Mouse (Mus musculus) megakaryocyte, adult 5-6 weeks (primary cell): ENCODE results near the gene Gng2. TPM values are rescaled to one million over a fixed set of nuclear protein-coding genes. Genes with fewer than 3 reads are reported as not detected.
"Not testable (repeated sequence)": the region's sequence is repeated elsewhere in the genome, so short reads cannot be mapped to it uniquely, and the experiment has no call there.

Experiments used
- ATAC-seq: 2 replicates; pipeline ENCODE4 v1.8.0; 2016; ENCODE audit warnings: mild to moderate bottlenecking, inconsistent platforms; ENCODE audit not compliant: poor library complexity, severe bottlenecking
- total RNA-seq, 2 experiments: library from RNA; stranded (forward) in 1 of 2; stranded (reverse) in 1 of 2; fragments of 153-499, 151-499 nt in 1 of 2; fragments of 221-1000, 200-1000 nt in 1 of 2; gene quantifications; 2 replicates each; pipeline versions ENCODE4 v1.2.3 to v1.2.4; 2015 to 2017

The Gng2 gene
- total RNA-seq, 2 experiments from 2014 or later: 74.5 to 177 TPM

DNA sequence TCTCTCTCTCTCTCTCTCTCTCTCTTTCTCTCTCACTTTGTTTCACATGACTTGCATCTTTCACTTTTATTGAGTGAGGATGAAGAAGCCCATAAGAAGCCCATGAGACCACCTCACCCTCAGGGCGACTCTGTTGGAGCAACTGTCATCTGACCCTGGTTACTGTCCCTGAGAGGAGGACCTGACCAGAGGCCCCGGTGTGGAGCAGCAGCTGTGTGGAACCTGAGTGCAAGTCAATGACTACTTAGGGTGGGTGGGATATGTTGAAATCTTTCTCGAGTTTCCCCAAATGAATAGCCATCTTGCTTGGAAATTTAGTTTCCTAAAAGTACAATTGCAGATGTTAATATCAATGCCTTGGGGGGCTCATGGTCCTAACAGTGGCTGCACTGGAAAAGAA is 34.7 kb downstream of the Gng2 start:
- ATAC-seq: no peak

GRCm38 (mm10) chr14:19942329-19942728 is 35.1 kb downstream of the Gng2 start:
- no peak for ATAC-seq

DNA sequence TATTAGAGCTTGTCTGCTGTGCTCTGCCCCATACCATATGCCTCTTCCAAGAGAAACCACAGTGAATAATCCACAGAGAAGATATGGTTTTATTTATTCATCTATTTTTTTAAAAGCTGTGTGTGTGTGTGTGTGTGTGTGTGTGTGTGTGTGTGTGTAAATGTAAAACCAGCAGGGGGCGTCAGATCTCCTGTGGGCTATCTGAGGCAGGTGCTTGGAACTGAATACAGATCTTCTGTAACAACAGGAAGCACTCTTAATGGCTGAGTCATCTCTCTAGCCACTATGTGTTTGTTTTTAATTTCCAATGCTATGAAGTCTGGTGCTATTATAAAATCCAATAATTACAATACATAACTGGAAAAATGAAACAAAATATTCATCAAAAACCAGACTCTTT is 37.4 kb downstream of the Gng2 start:
- ATAC-seq: no peak

- ATAC-seq: no peak
These were observed 38.9 kb downstream of the Gng2 start for GRCm38 (mm10) chr14:19938545-19938944.

- ATAC-seq: no peak
These were observed 42.3 kb downstream of the Gng2 start for GRCm38 (mm10) chr14:19935084-19935483.

- ATAC-seq: no peak
These were observed 44.1 kb downstream of the Gng2 start for GRCm38 (mm10) chr14:19933314-19933713.

DNA sequence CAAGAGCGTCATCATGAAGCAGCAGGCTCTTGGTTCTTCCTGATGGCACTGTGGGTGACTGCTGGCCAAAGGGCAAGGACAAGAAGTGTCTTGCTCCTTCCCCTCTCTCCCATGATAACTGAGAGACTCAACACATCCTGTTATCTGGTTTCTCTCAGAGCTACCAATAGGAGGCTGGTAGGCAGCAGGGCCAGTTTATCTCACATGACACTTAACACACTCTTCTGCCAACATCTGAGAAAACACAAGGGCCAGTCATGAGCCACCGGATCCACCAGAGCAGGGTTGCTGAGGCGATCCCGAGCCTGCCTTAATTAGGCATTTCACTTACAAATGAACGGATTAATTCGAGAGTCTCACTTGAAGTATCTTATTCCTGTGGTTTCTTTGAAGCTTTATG is 49.5 kb downstream of the Gng2 start:
- ATAC-seq: no peak; the same call in 1 of the 2 replicates

- no peak for ATAC-seq
These were observed 50.3 kb downstream of the Gng2 start for GRCm38 (mm10) chr14:19927156-19927555.

DNA sequence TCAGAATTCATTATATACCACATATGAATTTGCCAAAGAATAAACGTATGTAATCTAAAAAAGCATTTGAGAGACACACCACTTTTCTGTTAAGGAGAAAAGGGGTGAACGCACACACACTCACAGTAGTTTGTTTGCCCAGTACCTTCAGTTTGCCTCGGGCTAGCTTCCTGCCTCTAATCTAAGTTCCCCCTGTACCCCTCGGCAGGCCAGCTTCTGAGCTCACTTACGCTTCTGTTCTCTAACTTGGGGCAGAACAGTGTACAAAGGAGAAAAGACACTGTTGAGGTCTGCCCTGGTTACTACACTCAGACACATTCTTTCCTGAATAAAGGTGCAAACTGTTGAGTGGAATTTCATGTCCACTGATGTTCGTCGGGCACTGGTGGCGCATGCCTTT is 51.1 kb downstream of the Gng2 start:
- ATAC-seq: no peak

DNA sequence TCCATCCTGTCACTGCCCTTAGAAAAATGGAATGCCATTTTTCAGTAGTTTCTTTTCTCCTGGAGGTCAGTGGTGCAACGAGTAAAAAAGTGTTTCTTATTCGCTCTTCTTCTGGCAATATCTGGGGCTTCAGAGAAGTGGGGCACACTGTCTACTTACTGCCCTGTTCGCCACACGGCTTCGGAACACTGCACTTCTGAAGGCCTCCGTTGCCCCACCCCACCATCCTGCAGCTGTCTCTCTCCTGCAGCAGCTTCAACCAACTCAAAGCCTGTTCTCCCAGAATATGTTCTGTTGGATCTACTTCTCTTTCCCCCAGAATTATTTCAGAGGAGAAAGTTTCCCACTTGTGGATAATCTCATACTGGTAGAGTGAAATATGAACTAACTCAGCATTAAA is 52.3 kb downstream of the Gng2 start:
- no peak for ATAC-seq

DNA sequence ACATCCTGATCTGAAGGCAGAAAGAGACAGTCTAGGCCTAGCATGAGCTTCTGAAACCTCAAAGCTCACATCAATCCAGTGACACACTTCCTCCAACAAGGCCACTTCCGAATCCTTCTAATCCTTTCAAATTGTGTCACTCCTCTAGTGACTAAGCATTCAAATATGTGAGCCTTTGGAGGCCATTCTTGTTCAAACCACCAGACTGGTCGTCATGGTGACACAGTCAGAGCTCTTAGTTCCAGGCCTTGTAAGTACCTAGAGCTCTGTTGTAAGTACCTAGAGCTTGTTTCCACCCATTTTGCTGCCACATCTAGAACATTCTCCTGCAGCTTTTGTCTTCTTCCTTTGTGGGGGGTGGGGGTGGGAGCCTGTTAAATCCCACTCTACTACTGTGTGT is 53.3 kb downstream of the Gng2 start:
- ATAC-seq: no peak

GRCm38 (mm10) chr14:19920254-19920691 is 57.2 kb downstream of the Gng2 start:
- no peak for ATAC-seq

- ATAC-seq: no peak
These were observed 57.6 kb downstream of the Gng2 start for GRCm38 (mm10) chr14:19919789-19920188.

GRCm38 (mm10) chr14:19917534-19917933 is 59.9 kb downstream of the Gng2 start:
- no peak for ATAC-seq

GRCm38 (mm10) chr14:19916315-19916714 is 61.1 kb downstream of the Gng2 start:
- ATAC-seq: no peak

DNA sequence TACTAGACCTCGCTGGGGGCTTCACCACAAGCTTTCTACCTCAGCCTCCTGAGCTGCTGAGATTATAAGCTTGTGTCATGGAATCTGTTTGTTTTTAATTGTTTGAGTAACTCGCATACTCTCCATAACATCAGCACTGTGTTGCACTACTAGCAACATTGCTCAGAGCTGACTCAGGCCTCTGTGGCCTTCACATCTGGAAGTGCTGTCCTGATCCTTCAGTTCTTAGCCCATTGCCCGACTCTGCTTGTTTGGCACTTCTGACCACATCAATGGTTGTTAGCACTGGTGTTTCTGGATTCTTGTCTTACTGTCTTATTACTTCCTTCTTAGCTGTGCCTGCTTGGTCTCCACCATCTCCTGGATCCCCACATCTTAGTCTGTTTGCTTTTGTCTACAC is 64.5 kb downstream of the Gng2 start:
- no peak for ATAC-seq

DNA sequence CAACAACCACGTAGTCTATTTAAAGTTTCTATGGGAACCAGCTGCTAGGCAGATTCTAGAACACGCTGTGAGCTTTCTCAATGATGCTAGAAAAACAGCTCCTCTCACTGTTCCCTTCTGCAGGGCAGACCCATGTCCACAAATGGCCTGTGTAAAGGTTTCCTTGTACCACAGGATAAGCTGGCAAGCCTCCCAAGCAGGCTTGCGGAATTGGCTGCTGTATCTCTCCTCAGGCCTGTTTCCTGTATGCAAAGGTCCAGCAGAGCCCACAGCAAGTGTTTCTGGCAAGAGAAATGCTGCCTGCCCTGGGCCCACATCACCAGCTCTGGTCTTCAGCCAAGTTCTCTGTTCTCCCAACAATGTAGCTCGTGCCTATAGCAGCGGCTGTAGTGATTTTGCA is 71.8 kb downstream of the Gng2 start:
- no peak for ATAC-seq

DNA sequence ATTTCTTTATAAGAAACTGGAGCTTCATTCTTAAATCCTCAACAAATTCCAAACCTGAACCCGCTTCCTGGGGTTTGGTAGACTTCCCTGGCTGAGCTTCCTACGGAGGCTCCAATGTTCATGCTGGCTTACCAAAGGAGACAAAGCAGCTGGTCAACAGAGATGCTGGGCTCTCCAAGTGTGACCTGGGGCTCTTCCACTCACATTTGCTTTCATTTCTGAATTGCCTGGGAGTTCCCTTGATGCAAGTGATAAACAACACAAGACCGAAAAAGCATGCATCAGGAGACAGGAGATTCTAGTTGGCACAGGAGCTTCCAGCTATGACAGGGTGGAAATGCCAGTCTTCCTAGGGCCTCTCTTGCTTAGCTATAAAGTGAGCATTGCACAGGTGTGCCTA is 72.6 kb downstream of the Gng2 start:
- ATAC-seq: no peak

DNA sequence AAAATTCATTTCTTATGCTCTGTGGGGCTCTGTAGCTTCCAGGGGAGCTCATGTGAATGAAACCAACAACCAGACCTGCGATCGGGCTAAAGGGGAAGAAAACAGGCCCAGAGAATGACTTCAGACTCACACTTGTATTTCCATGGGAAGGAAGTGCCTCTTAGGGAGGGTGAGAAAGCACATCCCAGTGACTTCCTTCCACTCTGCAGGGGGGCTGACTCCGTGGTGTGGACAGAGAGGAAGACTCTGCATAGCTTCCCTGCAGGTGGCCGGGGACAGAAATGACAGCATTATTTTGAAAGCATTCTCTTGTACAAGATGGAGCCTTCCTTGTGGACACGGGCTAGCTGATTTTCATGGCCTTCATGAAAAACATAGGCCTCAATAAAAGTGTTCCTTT is 73.4 kb downstream of the Gng2 start:
- ATAC-seq: 0 out of 2 replicates have a peak, but pooled peaks have one; percentile 27

DNA sequence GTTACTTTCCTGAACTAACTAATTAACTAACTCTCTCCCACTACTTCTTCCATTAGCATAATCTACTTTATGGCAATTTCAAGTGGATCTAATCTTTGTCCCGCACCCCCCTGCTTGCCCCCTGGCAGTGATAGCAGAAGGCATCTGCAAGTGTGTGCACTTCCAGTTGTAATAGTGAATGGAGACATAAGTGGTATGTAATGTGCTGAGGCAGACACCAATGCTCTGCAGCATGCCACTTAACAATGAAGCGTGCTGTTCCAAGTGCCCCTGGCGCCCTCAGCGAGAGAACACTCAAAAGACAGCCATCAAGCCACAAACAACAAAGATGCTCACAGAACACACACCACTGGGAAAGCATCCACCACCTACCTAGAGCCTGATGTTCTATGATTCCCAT is 76.9 kb downstream of the Gng2 start:
- no peak for ATAC-seq

DNA sequence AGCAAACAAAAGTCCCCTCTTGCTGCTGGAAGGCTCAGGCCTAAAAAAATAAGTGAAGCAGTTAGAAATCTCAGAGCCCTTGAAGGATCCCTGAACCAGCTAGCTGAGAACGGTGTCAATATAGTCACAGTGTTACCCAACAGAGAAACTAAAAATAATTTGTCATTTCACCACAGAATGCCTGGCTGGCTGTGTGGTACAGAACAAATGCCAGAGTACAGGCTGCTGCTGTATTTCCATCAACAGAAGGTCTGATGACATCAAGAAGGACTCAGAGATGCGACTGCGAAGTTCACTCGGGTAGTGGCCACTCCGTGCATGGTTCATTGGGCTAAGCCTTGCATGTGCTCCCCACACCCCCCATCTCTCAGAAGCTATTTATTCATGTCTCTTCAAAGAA is 89.9 kb downstream of the Gng2 start:
- ATAC-seq: peak; percentile 21; the same call in 1 of the 2 replicates

- not testable (repeated sequence) for ATAC-seq
These were observed 93.0 kb downstream of the Gng2 start for GRCm38 (mm10) chr14:19884431-19884830.

GRCm38 (mm10) chr14:19874201-19874807 is 103.1 kb downstream of the Gng2 start:
- no peak for ATAC-seq
